Mouse (Mus musculus) retina, adult 2 months (tissue): Measurements from ENCODE around the gene A430078G23Rik.

Experiments used
- DNase-seq: peaks from one replicate; pipeline ENCODE4 v3.0.0-alpha.2; 2012; ENCODE audit warnings: low read depth, low spot score

The A430078G23Rik gene

GRCm38 (mm10) chr8:3411085-3411484, 57.9 kb downstream of the A430078G23Rik start:
- DNase-seq, result no peak

- DNase-seq, result no peak
Observed at GRCm38 (mm10) chr8:3411901-3412301, 58.7 kb downstream of the A430078G23Rik start.

GRCm38 (mm10) chr8:3412816-3413215, 59.6 kb downstream of the A430078G23Rik start:
- no peak for DNase-seq

GRCm38 (mm10) chr8:3414639-3415190, 61.5 kb downstream of the A430078G23Rik start:
- DNase-seq, result no peak

GRCm38 (mm10) chr8:3415259-3415658, 62.0 kb downstream of the A430078G23Rik start:
- DNase-seq, result no peak

- no peak for DNase-seq
Observed at GRCm38 (mm10) chr8:3415661-3416060, 62.4 kb downstream of the A430078G23Rik start.

GRCm38 (mm10) chr8:3416846-3417245, 63.6 kb downstream of the A430078G23Rik start:
- no peak for DNase-seq

- no peak for DNase-seq
Observed at GRCm38 (mm10) chr8:3417455-3417854, 64.2 kb downstream of the A430078G23Rik start.

- DNase-seq, result no peak
Observed at GRCm38 (mm10) chr8:3418101-3418500, 64.9 kb downstream of the A430078G23Rik start.

GRCm38 (mm10) chr8:3420105-3420706, 67.0 kb downstream of the A430078G23Rik start:
- DNase-seq, result no peak

GRCm38 (mm10) chr8:3421507-3421906, 68.3 kb downstream of the A430078G23Rik start:
- no peak for DNase-seq

GRCm38 (mm10) chr8:3425217-3425616, 72.0 kb downstream of the A430078G23Rik start:
- DNase-seq, result no peak

GRCm38 (mm10) chr8:3426211-3426610, 73.0 kb downstream of the A430078G23Rik start:
- DNase-seq, result no peak

GRCm38 (mm10) chr8:3428426-3428825, 75.2 kb downstream of the A430078G23Rik start:
- no peak for DNase-seq

- DNase-seq, result no peak
Observed at GRCm38 (mm10) chr8:3429966-3430365, 76.8 kb downstream of the A430078G23Rik start.

GRCm38 (mm10) chr8:3431113-3431512, 77.9 kb downstream of the A430078G23Rik start:
- no peak for DNase-seq

- DNase-seq, result no peak
Observed at GRCm38 (mm10) chr8:3436492-3436891, 83.3 kb downstream of the A430078G23Rik start.

- DNase-seq, result no peak
Observed at GRCm38 (mm10) chr8:3439510-3439909, 86.3 kb downstream of the A430078G23Rik start.
